Mouse (Mus musculus) liver, embryonic 15.5 days (tissue): Measurements from ENCODE around the gene 4921509C19Rik. TPM values are rescaled to one million over a fixed set of nuclear protein-coding genes. Genes with fewer than 3 reads are reported as not detected.
"Not testable (repeated sequence)": the region's sequence is repeated elsewhere in the genome, so short reads cannot be mapped to it uniquely, and the experiment has no call there.

Experiments used
- ATAC-seq: fragments of 200-750 bp; cut with Nextera tagmentation; 2 replicates; pipeline ENCODE4 v1.8.0; 2017; ENCODE audit warnings: moderate number of reproducible peaks, mild to moderate bottlenecking, moderate library complexity; ENCODE audit not compliant: insufficient read depth
- H3K27ac ChIP-seq: fragments of 300-500 bp; sonication (generic); replicated peaks from 2 replicates; pipeline ENCODE4 v1.5.1; 2015; ENCODE audit warnings: mild to moderate bottlenecking, inconsistent platforms
- H3K27me3 ChIP-seq: fragments of 300-500 bp; sonication (generic); 2 replicates; pipeline ENCODE4 v1.6.1; 2015; ENCODE audit warnings: mild to moderate bottlenecking, inconsistent platforms
- H3K36me3 ChIP-seq: fragments of 300-500 bp; sonication (generic); replicated peaks from 2 replicates; pipeline ENCODE4 v1.6.1; 2015; ENCODE audit warnings: moderate library complexity, mild to moderate bottlenecking, inconsistent platforms
- H3K4me1 ChIP-seq: fragments of 300-500 bp; sonication (generic); replicated peaks from 2 replicates; pipeline ENCODE4 v1.6.1; 2015; ENCODE audit warnings: inconsistent platforms
- H3K4me2 ChIP-seq: fragments of 300-500 bp; sonication (generic); 2 replicates; pipeline ENCODE4 v1.6.1; 2015; ENCODE audit warnings: moderate library complexity, mild to moderate bottlenecking, inconsistent platforms
- H3K4me3 ChIP-seq: fragments of 300-500 bp; sonication (generic); replicated peaks from 2 replicates; pipeline ENCODE4 v1.5.1; 2015; ENCODE audit warnings: mild to moderate bottlenecking, inconsistent platforms
- H3K9ac ChIP-seq: fragments of 300-500 bp; sonication (generic); 2 replicates; pipeline ENCODE4 v1.6.1; 2015; ENCODE audit warnings: moderate library complexity, mild to moderate bottlenecking, inconsistent platforms
- H3K9me3 ChIP-seq: fragments of 300-500 bp; sonication (generic); replicated peaks from 2 replicates; pipeline ENCODE4 v1.6.1; 2016; ENCODE audit warnings: inconsistent platforms
- WGBS: fragments of 180-500 bp; shearing (Covaris S2); methylation state at CpG from one replicate; pipeline ENCODE4 v1.1.7; 2015; ENCODE audit warnings: mixed read lengths; ENCODE audit not compliant: insufficient replicate concordance; 5-methylcytosine and 5-hydroxymethylcytosine counted together
- polyA plus RNA-seq: library from polyadenylated mRNA; unstranded; fragments of >200 nt; fragmentation: Nextera tagmentation; extraction: Ambion mirVana; gene quantifications from 2 replicates; pipeline ENCODE4 v1.2.1, GENCODE M21; 2015

4921509C19Rik gene
- polyA plus RNA-seq, result not detected in 2 replicates

- not testable (repeated sequence) for ATAC-seq, H3K27ac ChIP-seq, H3K27me3 ChIP-seq, H3K9me3 ChIP-seq, H3K9ac ChIP-seq, H3K4me2 ChIP-seq, H3K4me1 ChIP-seq, H3K4me3 ChIP-seq, H3K36me3 ChIP-seq
- WGBS, result 58% methylated on average over 5 of the region's 5 CpGs
Observed at GRCm38 (mm10) chr2:151476053-151476452, at the start of gene 4921509C19Rik. TSS of gene 4921509C19Rik (minus strand) at chr2:151476153.

GRCm38 (mm10) chr2:151525520-151525919 lies 49.6 kb upstream of the 4921509C19Rik start:
- 57% methylated on average over 2 of the region's 2 CpGs for WGBS
- peaks cover 8% of the 10 kb centered on the region; the same call in 1 of the 2 replicates for H3K4me1 ChIP-seq
- H3K4me3 ChIP-seq, result no peak overlapping the region
- no peak for ATAC-seq
- H3K9ac ChIP-seq, result no peak overlapping the region
- H3K4me2 ChIP-seq, result no peak overlapping the region
- no peaks in the 10 kb centered on the region for H3K27me3 ChIP-seq
- H3K9me3 ChIP-seq, result no peaks in the 10 kb centered on the region
- H3K36me3 ChIP-seq, result no peaks in the 10 kb centered on the region
- H3K27ac ChIP-seq, result no peak overlapping the region

GRCm38 (mm10) chr2:151524324-151525041 lies 48.5 kb upstream of the 4921509C19Rik start:
- Histone ChIP-seq H3K9ac (no peak overlapping the region), H3K27me3 (no peaks in the 10 kb centered on the region), H3K4me3 (no peak overlapping the region), H3K4me2 (no peak overlapping the region), H3K27ac (no peak overlapping the region), H3K4me1 (0 out of 2 replicates have a peak, but pooled peaks cover 7% of the 10 kb centered on the region), H3K36me3 (no peaks in the 10 kb centered on the region), H3K9me3 (no peaks in the 10 kb centered on the region)
- WGBS, result 15% methylated on average over 4 of the region's 4 CpGs
- peak; percentile 56 for ATAC-seq

- no peaks in the 10 kb centered on the region for H3K9me3 ChIP-seq
- ATAC-seq, result no peak
Observed at GRCm38 (mm10) chr2:151519000-151519399, 43.0 kb upstream of the 4921509C19Rik start.

GRCm38 (mm10) chr2:151513525-151514285 lies 37.8 kb upstream of the 4921509C19Rik start:
- no peaks in the 10 kb centered on the region for H3K27me3 ChIP-seq
- no peaks in the 10 kb centered on the region for H3K9me3 ChIP-seq
- no peak overlapping the region for H3K4me2 ChIP-seq
- no peak overlapping the region for H3K27ac ChIP-seq
- WGBS, result 64% methylated on average over 3 of the region's 3 CpGs
- H3K4me3 ChIP-seq, result no peak overlapping the region
- H3K9ac ChIP-seq, result no peak overlapping the region
- peaks cover 59% of the 10 kb centered on the region for H3K36me3 ChIP-seq
- ATAC-seq, result no peak
- H3K4me1 ChIP-seq, result no peaks in the 10 kb centered on the region

More at GRCm38 (mm10) chr2:151519000-151519399, 43.0 kb upstream of the 4921509C19Rik start:
- Histone ChIP-seq H3K27ac (no peak overlapping the region), H3K36me3 (peaks cover 19% of the 10 kb centered on the region), H3K9ac (no peak overlapping the region), H3K27me3 (no peaks in the 10 kb centered on the region), H3K4me3 (no peak overlapping the region), H3K4me2 (no peak overlapping the region), H3K4me1 (no peaks in the 10 kb centered on the region)
- WGBS, result 85% methylated on average over 2 of the region's 2 CpGs

- Histone ChIP-seq H3K27me3 (no peaks in the 10 kb centered on the region), H3K4me1 (no peaks in the 10 kb centered on the region), H3K4me3 (no peak overlapping the region), H3K9ac (no peak overlapping the region), H3K27ac (no peak overlapping the region), H3K4me2 (no peak overlapping the region), H3K9me3 (no peaks in the 10 kb centered on the region), H3K36me3 (peaks cover 65% of the 10 kb centered on the region)
- no peak for ATAC-seq
Observed at GRCm38 (mm10) chr2:151512199-151512598, 36.2 kb upstream of the 4921509C19Rik start.

- no peak overlapping the region for H3K27ac ChIP-seq
- H3K4me3 ChIP-seq, result no peak overlapping the region
- peaks cover 12% of the 10 kb centered on the region for H3K4me1 ChIP-seq
- H3K27me3 ChIP-seq, result no peaks in the 10 kb centered on the region
- no peak overlapping the region for H3K4me2 ChIP-seq
- ATAC-seq, result no peak
- H3K9me3 ChIP-seq, result no peaks in the 10 kb centered on the region
- 68% methylated on average over 4 of the region's 4 CpGs for WGBS
- H3K9ac ChIP-seq, result no peak overlapping the region
- peaks cover 70% of the 10 kb centered on the region for H3K36me3 ChIP-seq
Observed at GRCm38 (mm10) chr2:151504226-151504625, 28.3 kb upstream of the 4921509C19Rik start.

GRCm38 (mm10) chr2:151500442-151501007 lies 24.6 kb upstream of the 4921509C19Rik start:
- H3K4me2 ChIP-seq, result no peak overlapping the region
- no peaks in the 10 kb centered on the region for H3K9me3 ChIP-seq
- WGBS, result 38% methylated on average over 6 of the region's 6 CpGs
- H3K27ac ChIP-seq, result no peak overlapping the region
- peak; percentile 69 for ATAC-seq
- peaks cover 59% of the 10 kb centered on the region for H3K36me3 ChIP-seq
- H3K4me3 ChIP-seq, result no peak overlapping the region
- H3K4me1 ChIP-seq, result peaks cover 17% of the 10 kb centered on the region
- H3K27me3 ChIP-seq, result no peaks in the 10 kb centered on the region
- H3K9ac ChIP-seq, result no peak overlapping the region

GRCm38 (mm10) chr2:151498358-151498757 lies 22.4 kb upstream of the 4921509C19Rik start:
- no peaks in the 10 kb centered on the region for H3K9me3 ChIP-seq
- no peak overlapping the region for H3K4me2 ChIP-seq
- H3K4me3 ChIP-seq, result no peak overlapping the region
- peaks cover 24% of the 10 kb centered on the region for H3K4me1 ChIP-seq
- H3K36me3 ChIP-seq, result peaks cover 40% of the 10 kb centered on the region
- no peak for ATAC-seq
- H3K27ac ChIP-seq, result no peak overlapping the region
- H3K9ac ChIP-seq, result no peak overlapping the region
- H3K27me3 ChIP-seq, result no peaks in the 10 kb centered on the region
- WGBS, result 53% methylated on average over 3 of the region's 3 CpGs

DNA sequence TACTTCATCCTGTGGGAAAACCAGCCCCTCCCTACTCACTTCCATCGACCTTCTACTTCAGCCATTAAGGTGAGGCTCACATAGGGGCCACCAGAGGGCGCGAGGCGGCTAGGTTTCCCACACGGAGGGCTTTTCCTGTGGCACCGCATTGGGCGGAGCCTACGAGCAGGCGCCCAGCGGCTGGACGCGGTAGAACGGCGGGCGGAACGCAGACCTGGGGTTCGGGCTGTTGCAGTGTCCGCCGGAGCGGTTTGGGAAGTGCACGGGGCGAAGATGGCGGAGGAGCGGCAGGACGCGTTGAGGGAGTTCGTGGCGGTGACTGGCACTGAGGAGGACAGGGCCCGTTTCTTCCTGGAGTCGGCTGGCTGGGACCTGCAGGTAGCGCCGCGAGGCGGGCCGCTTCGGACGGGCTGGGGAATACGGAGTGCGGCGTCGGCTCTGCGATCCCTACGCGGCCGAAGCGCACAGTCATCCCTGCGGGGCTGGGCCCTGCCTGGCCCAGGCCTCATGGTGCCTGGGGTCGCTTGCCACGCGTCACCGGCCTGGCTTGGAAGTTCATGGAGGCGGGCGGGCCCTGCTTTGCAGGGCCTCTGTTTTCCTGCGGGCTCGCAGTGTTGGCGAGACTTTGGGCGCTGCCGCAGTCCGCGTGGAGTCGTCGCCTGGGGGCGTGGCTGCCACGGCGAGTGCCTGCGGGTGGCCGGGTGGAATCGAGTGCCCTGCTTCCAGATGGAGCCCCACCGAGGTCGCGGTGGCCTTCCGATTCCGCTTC lies 18.3 kb upstream of the 4921509C19Rik start, which contains the start of gene Nsfl1c:
Gene Nsfl1c, plus strand, starts transcription at position 148 of the 769 bp plus-strand sequence.
- under 1% methylated on average over 71 of the region's 73 CpGs for whole genome bisulfite sequencing
- H3K9me3 ChIP-seq, result no peaks in the 10 kb centered on the region
- 0 out of 2 replicates have a peak, but pooled peaks cover 5% of the 10 kb centered on the region for H3K27me3 ChIP-seq
- peaks cover 15% of the 10 kb centered on the region; the same call in 1 of the 2 replicates for H3K36me3 ChIP-seq
- peak; percentile 100 for ATAC-seq
- peak within 1 kb of the TSS; percentile 59 for H3K27ac ChIP-seq
- peaks cover 11% of the 10 kb centered on the region for H3K4me1 ChIP-seq
- peak within 1 kb of the TSS; percentile 76 for H3K9ac ChIP-seq
- peak within 1 kb of the TSS; percentile 82 for H3K4me2 ChIP-seq
- H3K4me3 ChIP-seq, result peak within 1 kb of the TSS; percentile 85
